8 mouse cellular contexts compared by ENCODE assay signal in genomic region chr19:59208475-59208874, GRCm38 (mm10). TPM values are rescaled to one million over a fixed set of nuclear protein-coding genes. Genes with fewer than 3 reads are reported as not detected.
A peak's percentile ranks its signal among the peaks of the same experiment; 100 is the strongest.
DNase-seq lines count a peak whose midpoint lies in the region; ATAC-seq and TF ChIP-seq lines count a peak whose summit lies in the region.

No protein-coding gene starts in this region.

- peaks cover 24% of the 10 kb centered on the region for H3K27me3 ChIP-seq in forebrain, embryonic 10.5 days (ENCODE audit: poor library complexity, severe bottlenecking)
- peaks cover 12% of the 10 kb centered on the region for H3K27me3 ChIP-seq in forebrain, embryonic 12.5 days
- H3K27me3 ChIP-seq in small intestine, adult 2 months (ENCODE audit: control insufficient read depth, insufficient read depth, low read length): no peaks in the 10 kb centered on the region

- ATAC-seq in forebrain, embryonic 12.5 days (ENCODE audit: low FRiP score): no peak

- peak; percentile 79 for DNase-seq in forebrain, embryonic 10.5 days (ENCODE audit: extremely low spot score, low spot score)
- peak; percentile 79 for DNase-seq in ZHBTc4 (ENCODE audit: low read depth, low spot score)
- DNase-seq in cerebellum, postnatal 36 days: peak; percentile 58 to 70
- peak; percentile 49 for DNase-seq in gastrocnemius, adult 2 months
- DNase-seq in layer of hippocampus, adult 2 months (ENCODE audit: low spot score in 2 of 2): peak; percentile 82 to 91
- DNase-seq in lung, postnatal 14 days: peak; percentile 72

- no peaks in the 10 kb centered on the region for H3K9me3 ChIP-seq in forebrain, embryonic 10.5 days
- no peaks in the 10 kb centered on the region for H3K9me3 ChIP-seq in forebrain, embryonic 12.5 days

- no peak for TF ChIP-seq POLR2A in small intestine, adult 2 months (IDR thresholded peaks at IDR 0.05; ENCODE audit: low read depth, low read length)

- H3K27ac ChIP-seq in forebrain, embryonic 10.5 days: no peak overlapping the region
- no peak overlapping the region for H3K27ac ChIP-seq in forebrain, embryonic 12.5 days
- H3K27ac ChIP-seq in gastrocnemius, adult 2 months: no peak overlapping the region
- H3K27ac ChIP-seq in layer of hippocampus, adult 2 months: no peak overlapping the region
- no peak overlapping the region for H3K27ac ChIP-seq in small intestine, adult 2 months (ENCODE audit: insufficient read depth, low read depth, low read length)

- WGBS in forebrain, embryonic 10.5 days: 28% methylated on average over 5 of the region's 5 CpGs
- WGBS in forebrain, embryonic 12.5 days: 28% methylated on average over 5 of the region's 5 CpGs
- WGBS in small intestine, adult 2 months: 30% methylated on average over 5 of the region's 5 CpGs

- H3K4me1 ChIP-seq in forebrain, embryonic 10.5 days: no peaks in the 10 kb centered on the region
- H3K4me1 ChIP-seq in forebrain, embryonic 12.5 days: no peaks in the 10 kb centered on the region
- H3K4me1 ChIP-seq in small intestine, adult 2 months (ENCODE audit: control insufficient read depth, insufficient read depth, insufficient read length, low read length): no peaks in the 10 kb centered on the region

- H3K36me3 ChIP-seq in forebrain, embryonic 10.5 days (replicated peaks): no peaks in the 10 kb centered on the region
- no peaks in the 10 kb centered on the region for H3K36me3 ChIP-seq in forebrain, embryonic 12.5 days (replicated peaks)
- no peaks in the 10 kb centered on the region for H3K36me3 ChIP-seq in small intestine, adult 2 months (ENCODE audit: control insufficient read depth, insufficient read depth, low read length)

- peak; percentile 75 for TF ChIP-seq CTCF in gastrocnemius, adult 2 months (IDR thresholded peaks at IDR 0.05)
- peak; percentile 88 for TF ChIP-seq CTCF in layer of hippocampus, adult 2 months (conservative IDR thresholded peaks at IDR 0.05)
- TF ChIP-seq CTCF in small intestine, adult 2 months (IDR thresholded peaks at IDR 0.05; ENCODE audit: extremely low read depth, insufficient read length, insufficient replicate concordance, low read depth, low read length): peak; percentile 72; the same call in 1 of the 2 replicates

- H3K4me2 ChIP-seq in forebrain, embryonic 12.5 days: no peak overlapping the region

- H3K4me3 ChIP-seq in forebrain, embryonic 10.5 days: no peak overlapping the region
- no peak overlapping the region for H3K4me3 ChIP-seq in forebrain, embryonic 12.5 days (replicated peaks)
- no peak overlapping the region for H3K4me3 ChIP-seq in gastrocnemius, adult 2 months
- no peak overlapping the region for H3K4me3 ChIP-seq in layer of hippocampus, adult 2 months
- H3K4me3 ChIP-seq in small intestine, adult 2 months (ENCODE audit: low read depth, low read length): no peak overlapping the region

- intact Hi-C loops in gastrocnemius, adult 2 months (cut with DNase I): loop anchor here (1.0 kb wide), 1 partner anchor 297 kb away; no protein-coding TSS in a partner anchor

- no peak overlapping the region for H3K9ac ChIP-seq in forebrain, embryonic 12.5 days

RNA-seq across cellular contexts. Expression of gene Kcnk18, which starts 10.5 kb away (rescaled TPM):
- not detected in 2 replicates for polyA plus RNA-seq in forebrain, embryonic 10.5 days (2016; fragmentation: Nextera tagmentation; extraction: Ambion mirVana)
- not detected in 2 replicates for polyA plus RNA-seq in forebrain, embryonic 12.5 days (2016; fragmentation: Nextera tagmentation; extraction: Ambion mirVana)
- not detected for total RNA-seq in gastrocnemius, adult 2 months (2021)
- not detected for total RNA-seq in layer of hippocampus, adult 2 months (2021)
- polyA plus RNA-seq in small intestine, adult 2 months (2012; rRNA removed): not detected in 2 replicates

RNA-seq across cellular contexts. Expression of gene Vax1, which starts 38.6 kb away (rescaled TPM):
- 0.50 and 1.0 TPM in 2 replicates for polyA plus RNA-seq in forebrain, embryonic 10.5 days (2016; fragmentation: Nextera tagmentation; extraction: Ambion mirVana)
- polyA plus RNA-seq in forebrain, embryonic 12.5 days (2016; fragmentation: Nextera tagmentation; extraction: Ambion mirVana): 4.2 and 6.8 TPM in 2 replicates
- total RNA-seq in gastrocnemius, adult 2 months (2021): not detected
- 1 to 10 TPM in 1 of 2 experiments, under 1 TPM in 1; 0.84 to 1.7 TPM for total RNA-seq in layer of hippocampus, adult 2 months (2021)
- polyA plus RNA-seq in small intestine, adult 2 months (2012; rRNA removed): not detected in 2 replicates

RNA-seq across cellular contexts. Expression of gene Slc18a2, which starts 52.2 kb away (rescaled TPM):
- 10.8 and 10.9 TPM in 2 replicates for polyA plus RNA-seq in forebrain, embryonic 10.5 days (2016; fragmentation: Nextera tagmentation; extraction: Ambion mirVana)
- polyA plus RNA-seq in forebrain, embryonic 12.5 days (2016; fragmentation: Nextera tagmentation; extraction: Ambion mirVana): 22.1 and 27.7 TPM in 2 replicates
- total RNA-seq in gastrocnemius, adult 2 months (2021): under 1 TPM; 0.08 to 0.10 TPM
- 1 to 10 TPM; 1.2 to 1.4 TPM for total RNA-seq in layer of hippocampus, adult 2 months (2021)
- polyA plus RNA-seq in small intestine, adult 2 months (2012; rRNA removed): 0.30 and 0.38 TPM in 2 replicates
